Mouse (Mus musculus) erythroblast, adult 5-6 weeks (primary cell): ENCODE results near the gene H2al1c. TPM values are rescaled to one million over a fixed set of nuclear protein-coding genes. Genes with fewer than 3 reads are reported as not detected.

Experiments
- total RNA-seq, 2 experiments: library from RNA; stranded (forward) in 1 of 2; stranded (reverse) in 1 of 2; fragments of 150-400 nt in 1 of 2; fragments of 200-764, 138-1000 nt in 1 of 2; gene quantifications; 2 replicates each; pipeline versions ENCODE4 v1.2.3 to v1.2.4; 2015 to 2017; ENCODE audit warnings: low replicate concordance in 2 of 2

The H2al1c gene
- total RNA-seq, 2 experiments from 2014 or later = not detected

Other genes with a start within 250 kb of the H2al1c start
- not detected in 2 replicates for gene H2al1a, start 6.4 kb upstream of the H2al1c start, total RNA-seq (2015; ENCODE audit: low replicate concordance)
- gene H2al1a, start 6.4 kb upstream of the H2al1c start, total RNA-seq (2017; ENCODE audit: low replicate concordance) = not detected in 2 replicates
- not detected in 2 replicates for gene H2al1b, start 3.2 kb upstream of the H2al1c start, total RNA-seq (2015; ENCODE audit: low replicate concordance)
- 3.3 TPM in 1 of 2 replicates, not detected in the other for gene H2al1b, start 3.2 kb upstream of the H2al1c start, total RNA-seq (2017; ENCODE audit: low replicate concordance)
- gene H2al1d, start 3.2 kb downstream of the H2al1c start, total RNA-seq (2015; ENCODE audit: low replicate concordance) = not detected in 2 replicates
- not detected in 2 replicates for gene H2al1d, start 3.2 kb downstream of the H2al1c start, total RNA-seq (2017; ENCODE audit: low replicate concordance)
- gene H2al1e, start 6.3 kb downstream of the H2al1c start, total RNA-seq (2015; ENCODE audit: low replicate concordance) = not detected in 2 replicates
- gene H2al1e, start 6.3 kb downstream of the H2al1c start, total RNA-seq (2017; ENCODE audit: low replicate concordance) = not detected in 2 replicates
- gene H2al1f, start 9.5 kb downstream of the H2al1c start, total RNA-seq (2015; ENCODE audit: low replicate concordance) = not detected in 2 replicates
- gene H2al1f, start 9.5 kb downstream of the H2al1c start, total RNA-seq (2017; ENCODE audit: low replicate concordance) = not detected in 2 replicates
- gene H2al1g, start 12.6 kb downstream of the H2al1c start, total RNA-seq (2015; ENCODE audit: low replicate concordance) = not detected in 2 replicates
- not detected in 2 replicates for gene H2al1g, start 12.6 kb downstream of the H2al1c start, total RNA-seq (2017; ENCODE audit: low replicate concordance)
- gene H2al1h, start 15.8 kb downstream of the H2al1c start, total RNA-seq (2015; ENCODE audit: low replicate concordance) = not detected in 2 replicates
- not detected in 2 replicates for gene H2al1h, start 15.8 kb downstream of the H2al1c start, total RNA-seq (2017; ENCODE audit: low replicate concordance)
- gene H2al1i, start 19.0 kb downstream of the H2al1c start, total RNA-seq (2015; ENCODE audit: low replicate concordance) = not detected in 2 replicates
- not detected in 2 replicates for gene H2al1i, start 19.0 kb downstream of the H2al1c start, total RNA-seq (2017; ENCODE audit: low replicate concordance)
- not detected in 2 replicates for gene H2al1j, start 22.2 kb downstream of the H2al1c start, total RNA-seq (2015; ENCODE audit: low replicate concordance)
- gene H2al1j, start 22.2 kb downstream of the H2al1c start, total RNA-seq (2017; ENCODE audit: low replicate concordance) = not detected in 2 replicates